Mouse (Mus musculus): ENCODE data around the gene Cnot3. TPM values are rescaled to one million over a fixed set of nuclear protein-coding genes. Genes with fewer than 3 reads are reported as not detected.
"Not testable (repeated sequence)": the region's sequence is repeated elsewhere in the genome, so short reads cannot be mapped to it uniquely, and the experiment has no call there.

The Cnot3 gene
- 72.1 and 112 TPM in 2 replicates for polyA plus RNA-seq (2011; ENCODE audit: insufficient read depth, insufficient read length, low replicate concordance, missing spikeins)

DNA sequence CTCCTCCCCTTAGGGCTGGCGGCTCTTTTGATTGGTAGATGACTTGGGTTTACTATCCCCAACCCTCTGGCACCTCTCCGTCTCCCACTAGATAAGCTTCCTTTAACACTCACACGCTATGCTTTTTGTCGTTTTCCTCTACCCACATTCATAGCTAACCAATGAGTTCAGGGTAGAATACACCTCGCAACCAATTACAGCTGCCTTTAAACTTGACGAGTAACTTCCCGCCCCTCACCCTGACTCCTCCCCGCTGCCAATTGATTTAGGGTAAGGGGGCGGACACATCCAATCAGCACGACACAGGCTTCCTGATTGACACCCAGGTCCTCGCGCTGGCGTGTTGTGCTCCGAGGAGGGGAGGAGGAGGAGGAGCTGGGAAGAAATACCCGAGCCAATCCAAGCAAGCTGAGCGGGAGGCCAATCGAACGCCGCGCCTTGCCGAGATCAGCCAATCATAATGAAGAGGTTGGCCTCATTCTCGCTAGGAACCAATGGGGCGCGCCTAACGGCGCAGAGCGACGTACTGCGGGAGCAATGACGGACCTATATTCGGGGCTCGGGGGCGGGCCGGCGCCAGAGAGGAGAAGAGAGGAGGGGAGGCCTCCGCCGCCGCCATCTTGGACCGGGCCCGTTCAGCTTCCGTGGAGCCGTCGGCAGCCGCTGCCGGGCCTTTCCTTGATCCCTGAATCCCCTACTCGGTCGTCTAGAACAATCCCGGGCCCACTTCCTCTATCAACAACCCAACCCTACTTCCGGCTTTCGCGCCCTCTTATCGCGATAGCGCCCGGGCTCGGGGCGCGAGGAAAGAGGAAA is at the start of gene Cnot3:
Gene Cnot3 (plus strand): TSS at position 597 of the 816 bp plus-strand sequence.
- TF ChIP-seq CTCF (IDR thresholded peaks at IDR 0.05; ENCODE audit: control insufficient read depth, insufficient read depth, low read length) (no peak), POLR2A (IDR thresholded peaks at IDR 0.05; ENCODE audit: borderline replicate concordance, control insufficient read depth, low read depth, low read length) (peak; percentile 62; the same call in 1 of the 2 replicates)
- H3K4me1 ChIP-seq (ENCODE audit: control insufficient read depth, insufficient read depth, low read length), result peaks cover 5% of the 10 kb centered on the region

GRCm38 (mm10) chr7:3597755-3598154 is 47.3 kb upstream of the Cnot3 start:
- not testable (repeated sequence) for H3K4me3 ChIP-seq (replicated peaks; ENCODE audit: control insufficient read depth, low read depth, low read length); H3K4me1 ChIP-seq (ENCODE audit: control insufficient read depth, insufficient read depth, low read length); H3K27ac ChIP-seq (ENCODE audit: control insufficient read depth, insufficient read depth, low read depth, low read length, poor library complexity)
- 2% methylated on average over 1 of the region's 1 CpGs for WGBS

More for the DNA sequence above, at the start of gene Cnot3:
- H3K27ac ChIP-seq (ENCODE audit: control insufficient read depth, insufficient read depth, low read depth, low read length, poor library complexity), result peak within 1 kb of the TSS; percentile 97
- under 1% methylated on average over 55 of the region's 58 CpGs for WGBS
- peak within 1 kb of the TSS; percentile 94 for H3K4me3 ChIP-seq (replicated peaks; ENCODE audit: control insufficient read depth, low read depth, low read length)

- no peaks in the 10 kb centered on the region for H3K4me1 ChIP-seq (ENCODE audit: control insufficient read depth, insufficient read depth, low read length)
- no peak overlapping the region for H3K27ac ChIP-seq (ENCODE audit: control insufficient read depth, insufficient read depth, low read depth, low read length, poor library complexity)
- TF ChIP-seq CTCF (IDR thresholded peaks at IDR 0.05; ENCODE audit: control insufficient read depth, insufficient read depth, low read length), result no peak
- no peak for TF ChIP-seq POLR2A (IDR thresholded peaks at IDR 0.05; ENCODE audit: borderline replicate concordance, control insufficient read depth, low read depth, low read length)
- WGBS, result 6% methylated on average over 4 of the region's 4 CpGs
- H3K4me3 ChIP-seq (replicated peaks; ENCODE audit: control insufficient read depth, low read depth, low read length), result no peak overlapping the region
Measured at GRCm38 (mm10) chr7:3601119-3601518, 43.9 kb upstream of the Cnot3 start.

- 12% methylated on average over 2 of the region's 2 CpGs for WGBS
- Histone ChIP-seq H3K4me1 (ENCODE audit: control insufficient read depth, insufficient read depth, low read length) (no peaks in the 10 kb centered on the region), H3K4me3 (replicated peaks; ENCODE audit: control insufficient read depth, low read depth, low read length) (no peak overlapping the region), H3K27ac (ENCODE audit: control insufficient read depth, insufficient read depth, low read depth, low read length, poor library complexity) (no peak overlapping the region)
- no peak for TF ChIP-seq POLR2A (IDR thresholded peaks at IDR 0.05; ENCODE audit: borderline replicate concordance, control insufficient read depth, low read depth, low read length)
- TF ChIP-seq CTCF (IDR thresholded peaks at IDR 0.05; ENCODE audit: control insufficient read depth, insufficient read depth, low read length), result peak; percentile 41; the same call in 1 of the 2 replicates
Measured at GRCm38 (mm10) chr7:3606798-3607197, 38.3 kb upstream of the Cnot3 start.

GRCm38 (mm10) chr7:3607391-3607790 is 37.7 kb upstream of the Cnot3 start:
- no peak for TF ChIP-seq CTCF (IDR thresholded peaks at IDR 0.05; ENCODE audit: control insufficient read depth, insufficient read depth, low read length)
- TF ChIP-seq POLR2A (IDR thresholded peaks at IDR 0.05; ENCODE audit: borderline replicate concordance, control insufficient read depth, low read depth, low read length), result no peak
- Histone ChIP-seq H3K4me1 (ENCODE audit: control insufficient read depth, insufficient read depth, low read length) (no peaks in the 10 kb centered on the region), H3K27ac (ENCODE audit: control insufficient read depth, insufficient read depth, low read depth, low read length, poor library complexity) (no peak overlapping the region), H3K4me3 (replicated peaks; ENCODE audit: control insufficient read depth, low read depth, low read length) (no peak overlapping the region)
- WGBS, result 72% methylated on average over 6 of the region's 6 CpGs

GRCm38 (mm10) chr7:3608668-3609067 is 36.4 kb upstream of the Cnot3 start:
- Histone ChIP-seq H3K27ac (ENCODE audit: control insufficient read depth, insufficient read depth, low read depth, low read length, poor library complexity) (no peak overlapping the region), H3K4me1 (ENCODE audit: control insufficient read depth, insufficient read depth, low read length) (no peaks in the 10 kb centered on the region), H3K4me3 (replicated peaks; ENCODE audit: control insufficient read depth, low read depth, low read length) (no peak overlapping the region)
- 90% methylated on average over 3 of the region's 3 CpGs for WGBS
- TF ChIP-seq CTCF (IDR thresholded peaks at IDR 0.05; ENCODE audit: control insufficient read depth, insufficient read depth, low read length) (no peak), POLR2A (IDR thresholded peaks at IDR 0.05; ENCODE audit: borderline replicate concordance, control insufficient read depth, low read depth, low read length) (no peak)

DNA sequence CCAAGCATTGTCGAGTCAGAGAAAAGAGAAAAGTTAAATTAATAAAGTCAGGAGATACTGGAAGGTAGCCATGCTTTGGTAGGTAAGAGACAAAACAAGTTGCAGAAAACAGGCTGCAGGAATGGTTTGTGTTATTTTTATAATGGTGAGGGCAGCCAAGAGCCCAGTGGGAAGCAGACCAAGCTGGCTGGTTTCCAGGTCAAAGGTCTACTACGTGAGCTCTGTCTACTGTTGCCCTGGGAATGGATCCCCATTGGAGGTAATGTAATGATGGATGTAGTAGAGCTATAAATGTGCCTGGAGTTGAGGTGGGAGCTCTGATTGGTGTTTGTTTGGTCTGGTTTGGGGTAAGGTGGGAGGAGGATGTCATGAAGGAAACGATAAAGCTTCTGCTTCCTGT is 36.0 kb upstream of the Cnot3 start:
- Histone ChIP-seq H3K4me1 (ENCODE audit: control insufficient read depth, insufficient read depth, low read length) (no peaks in the 10 kb centered on the region), H3K4me3 (replicated peaks; ENCODE audit: control insufficient read depth, low read depth, low read length) (no peak overlapping the region), H3K27ac (ENCODE audit: control insufficient read depth, insufficient read depth, low read depth, low read length, poor library complexity) (no peak overlapping the region)
- TF ChIP-seq CTCF (IDR thresholded peaks at IDR 0.05; ENCODE audit: control insufficient read depth, insufficient read depth, low read length) (no peak), POLR2A (IDR thresholded peaks at IDR 0.05; ENCODE audit: borderline replicate concordance, control insufficient read depth, low read depth, low read length) (no peak)
- WGBS, result 36% methylated on average over 3 of the region's 3 CpGs

GRCm38 (mm10) chr7:3610437-3610836 is 34.6 kb upstream of the Cnot3 start:
- H3K4me3 ChIP-seq (replicated peaks; ENCODE audit: control insufficient read depth, low read depth, low read length), result no peak overlapping the region
- no peak overlapping the region for H3K27ac ChIP-seq (ENCODE audit: control insufficient read depth, insufficient read depth, low read depth, low read length, poor library complexity)
- H3K4me1 ChIP-seq (ENCODE audit: control insufficient read depth, insufficient read depth, low read length), result no peaks in the 10 kb centered on the region
- TF ChIP-seq CTCF (IDR thresholded peaks at IDR 0.05; ENCODE audit: control insufficient read depth, insufficient read depth, low read length) (no peak), POLR2A (IDR thresholded peaks at IDR 0.05; ENCODE audit: borderline replicate concordance, control insufficient read depth, low read depth, low read length) (no peak)
- 12% methylated on average over 3 of the region's 3 CpGs for WGBS

Measured in bone marrow, adult 2 months (tissue).